Mouse (Mus musculus): ENCODE measurements around the gene Mcm3. TPM values are rescaled to one million over a fixed set of nuclear protein-coding genes. Genes with fewer than 3 reads are reported as not detected.
A peak's percentile ranks its signal among the peaks of the same experiment; 100 is the strongest.
"Not testable (repeated sequence)": the region's sequence is repeated elsewhere in the genome, so short reads cannot be mapped to it uniquely, and the experiment has no call there.

Gene Mcm3
- polyA plus RNA-seq, 1 experiment from 2014 or later: 207 TPM

- Histone ChIP-seq H3K9ac (no peak overlapping the region), H3K36me3 (ENCODE audit: insufficient read depth) (no peaks in the 10 kb centered on the region), H3K27me3 (ENCODE audit: insufficient read depth, low read length) (no peaks in the 10 kb centered on the region), H3K4me3 (ENCODE audit: low read depth, low read length) (no peak overlapping the region), H3K27ac (ENCODE audit: low read depth) (no peak overlapping the region), H3K9me3 (ENCODE audit: low read depth, low read length) (no peaks in the 10 kb centered on the region), H3K4me2 (no peak overlapping the region), H3K4me1 (ENCODE audit: insufficient read depth) (no peaks in the 10 kb centered on the region)
- no peak for ATAC-seq (ENCODE audit: insufficient read depth)
- no peak for DNase-seq
- TF ChIP-seq CTCF (IDR thresholded peaks at IDR 0.05; ENCODE audit: low read depth): no peak
- 36% methylated on average over 8 of the region's 8 CpGs for WGBS
Observed at GRCm38 (mm10) chr1:20787046-20787445, 33.1 kb downstream of the Mcm3 start.

GRCm38 (mm10) chr1:20778366-20778765, 41.7 kb downstream of the Mcm3 start:
- Histone ChIP-seq H3K9ac (no peak overlapping the region), H3K4me2 (no peak overlapping the region), H3K9me3 (ENCODE audit: low read depth, low read length) (no peaks in the 10 kb centered on the region), H3K27ac (ENCODE audit: low read depth) (no peak overlapping the region), H3K4me1 (ENCODE audit: insufficient read depth) (no peaks in the 10 kb centered on the region), H3K27me3 (ENCODE audit: insufficient read depth, low read length) (no peaks in the 10 kb centered on the region), H3K4me3 (ENCODE audit: low read depth, low read length) (no peak overlapping the region), H3K36me3 (ENCODE audit: insufficient read depth) (no peaks in the 10 kb centered on the region)
- DNase-seq (no peak), ATAC-seq (ENCODE audit: insufficient read depth) (no peak)
- 73% methylated on average over 2 of the region's 2 CpGs for whole genome bisulfite sequencing
- TF ChIP-seq CTCF (IDR thresholded peaks at IDR 0.05; ENCODE audit: low read depth): no peak

- H3K9ac ChIP-seq; H3K27ac ChIP-seq (ENCODE audit: low read depth); H3K27me3 ChIP-seq (ENCODE audit: insufficient read depth, low read length); H3K4me1 ChIP-seq (ENCODE audit: insufficient read depth); H3K9me3 ChIP-seq (ENCODE audit: low read depth, low read length); H3K4me3 ChIP-seq (ENCODE audit: low read depth, low read length); ATAC-seq (ENCODE audit: insufficient read depth); H3K36me3 ChIP-seq (ENCODE audit: insufficient read depth); DNase-seq; H3K4me2 ChIP-seq: not testable (repeated sequence)
- 80% methylated on average over 4 of the region's 4 CpGs for WGBS
Observed at GRCm38 (mm10) chr1:20774026-20774730, 45.9 kb downstream of the Mcm3 start.

- DNase-seq: no peak
- H3K9ac ChIP-seq: no peak overlapping the region
- H3K4me3 ChIP-seq (ENCODE audit: low read depth, low read length): no peak overlapping the region
- no peak overlapping the region for H3K27ac ChIP-seq (ENCODE audit: low read depth)
- H3K27me3 ChIP-seq (ENCODE audit: insufficient read depth, low read length): no peaks in the 10 kb centered on the region
- no peak for TF ChIP-seq CTCF (IDR thresholded peaks at IDR 0.05; ENCODE audit: low read depth)
- H3K36me3 ChIP-seq (ENCODE audit: insufficient read depth): no peaks in the 10 kb centered on the region
- no peak for ATAC-seq (ENCODE audit: insufficient read depth)
- 72% methylated on average over 6 of the region's 6 CpGs for WGBS
- no peak overlapping the region for H3K4me2 ChIP-seq
- no peaks in the 10 kb centered on the region for H3K4me1 ChIP-seq (ENCODE audit: insufficient read depth)
- no peaks in the 10 kb centered on the region for H3K9me3 ChIP-seq (ENCODE audit: low read depth, low read length)
Observed at GRCm38 (mm10) chr1:20766526-20766925, 53.6 kb downstream of the Mcm3 start.

- DNase-seq: no peak
- H3K4me2 ChIP-seq: no peak overlapping the region
- H3K9me3 ChIP-seq (ENCODE audit: low read depth, low read length): no peaks in the 10 kb centered on the region
- no peaks in the 10 kb centered on the region for H3K36me3 ChIP-seq (ENCODE audit: insufficient read depth)
- ATAC-seq (ENCODE audit: insufficient read depth): no peak
- no peak for TF ChIP-seq CTCF (IDR thresholded peaks at IDR 0.05; ENCODE audit: low read depth)
- no peak overlapping the region for H3K9ac ChIP-seq
- no peak overlapping the region for H3K27ac ChIP-seq (ENCODE audit: low read depth)
- no peaks in the 10 kb centered on the region for H3K4me1 ChIP-seq (ENCODE audit: insufficient read depth)
- no peak overlapping the region for H3K4me3 ChIP-seq (ENCODE audit: low read depth, low read length)
- 79% methylated on average over 4 of the region's 4 CpGs for WGBS
- H3K27me3 ChIP-seq (ENCODE audit: insufficient read depth, low read length): no peaks in the 10 kb centered on the region
Observed at GRCm38 (mm10) chr1:20761411-20761810, 58.7 kb downstream of the Mcm3 start.

- Histone ChIP-seq H3K4me3 (ENCODE audit: low read depth, low read length) (no peak overlapping the region), H3K4me1 (ENCODE audit: insufficient read depth) (no peaks in the 10 kb centered on the region), H3K9me3 (ENCODE audit: low read depth, low read length) (no peaks in the 10 kb centered on the region), H3K27me3 (ENCODE audit: insufficient read depth, low read length) (no peaks in the 10 kb centered on the region), H3K27ac (ENCODE audit: low read depth) (no peak overlapping the region), H3K36me3 (ENCODE audit: insufficient read depth) (no peaks in the 10 kb centered on the region), H3K9ac (no peak overlapping the region), H3K4me2 (no peak overlapping the region)
- TF ChIP-seq CTCF (IDR thresholded peaks at IDR 0.05; ENCODE audit: low read depth): no peak
- 69% methylated on average over 5 of the region's 5 CpGs for WGBS
- no peak for ATAC-seq (ENCODE audit: insufficient read depth)
- DNase-seq: no peak
Observed at GRCm38 (mm10) chr1:20760331-20760730, 59.8 kb downstream of the Mcm3 start.

GRCm38 (mm10) chr1:20759799-20760198, 60.3 kb downstream of the Mcm3 start:
- DNase-seq: peak; percentile 4
- WGBS: 65% methylated on average over 10 of the region's 10 CpGs
- no peaks in the 10 kb centered on the region for H3K27me3 ChIP-seq (ENCODE audit: insufficient read depth, low read length)
- H3K36me3 ChIP-seq (ENCODE audit: insufficient read depth): no peaks in the 10 kb centered on the region
- H3K4me3 ChIP-seq (ENCODE audit: low read depth, low read length): no peak overlapping the region
- no peak for ATAC-seq (ENCODE audit: insufficient read depth)
- H3K9ac ChIP-seq: no peak overlapping the region
- H3K9me3 ChIP-seq (ENCODE audit: low read depth, low read length): no peaks in the 10 kb centered on the region
- no peaks in the 10 kb centered on the region for H3K4me1 ChIP-seq (ENCODE audit: insufficient read depth)
- no peak overlapping the region for H3K27ac ChIP-seq (ENCODE audit: low read depth)
- TF ChIP-seq CTCF (IDR thresholded peaks at IDR 0.05; ENCODE audit: low read depth): no peak
- no peak overlapping the region for H3K4me2 ChIP-seq
